31 mouse cellular contexts compared by ENCODE assay signal in genomic region chr14:101886320-101886719, GRCm38 (mm10).
A peak's percentile ranks its signal among the peaks of the same experiment; 100 is the strongest.
DNase-seq lines count a peak whose midpoint lies in the region; ATAC-seq lines count a peak whose summit lies in the region.
"Had no signal": no experiment of that assay in that cellular context is flagged by ENCODE, and none has a peak within 500 bp of the region (broad histone marks: within the 10 kb centered on the region; RNA-seq: fewer than 3 reads in every experiment).

No protein-coding gene starts in this region.

- peak overlapping the region; percentile 66 for H3K9ac ChIP-seq in heart, embryonic 15.5 days
- H3K9ac ChIP-seq: embryonic facial prominence, embryonic 15.5 days; forebrain, embryonic 13.5 days; hindbrain, embryonic 15.5 days; liver, embryonic 12.5 days; liver, postnatal 0 days; midbrain, embryonic 12.5 days; neural tube, embryonic 12.5 days had no signal

- H3K27me3 ChIP-seq in heart, embryonic 10.5 days (ENCODE audit: insufficient read depth, poor library complexity, severe bottlenecking) = no peaks in the 10 kb centered on the region
- H3K27me3 ChIP-seq in megakaryocyte, embryonic 14.5 days (replicated peaks) = no peaks in the 10 kb centered on the region
- H3K27me3 ChIP-seq in heart, embryonic 15.5 days = no peaks in the 10 kb centered on the region
- H3K27me3 ChIP-seq: embryonic facial prominence, embryonic 15.5 days; forebrain, embryonic 13.5 days; hindbrain, embryonic 15.5 days; liver, embryonic 12.5 days; midbrain, embryonic 12.5 days; neural tube, embryonic 12.5 days had no signal

- DNase-seq in heart, embryonic 10.5 days (ENCODE audit: low spot score) = no peak
- no peak for DNase-seq in heart, postnatal 14 days
- no peak for DNase-seq in layer of hippocampus, adult 8-10 months (ENCODE audit: low spot score in 2 of 2)
- no peak for DNase-seq in thymus, postnatal 10 days (ENCODE audit: low spot score in 2 of 2)
- DNase-seq: adrenal gland, postnatal 25 days; B cell, adult 2 months; cerebellum, adult 11-12 months; cerebellum, postnatal 10 days; gastrocnemius, postnatal 14 days; kidney, adult 8-10 months; kidney, postnatal 14 days; left cerebral cortex, postnatal 4 days; liver, postnatal 0 days; lung, postnatal 14 days; right cerebral cortex, adult 18-20 months; spleen, adult 18-20 months; thymus, adult 18-20 months; thymus, postnatal 36 days had no signal

- peak overlapping the region; percentile 61 for H3K4me2 ChIP-seq in heart, embryonic 15.5 days
- H3K4me2 ChIP-seq: embryonic facial prominence, embryonic 15.5 days; forebrain, embryonic 13.5 days; hindbrain, embryonic 15.5 days; liver, embryonic 12.5 days; midbrain, embryonic 12.5 days; neural tube, embryonic 12.5 days had no signal

- peak overlapping the region; percentile 75; the same call in 1 of the 2 replicates for H3K27ac ChIP-seq in heart, embryonic 10.5 days
- H3K27ac ChIP-seq in heart, embryonic 15.5 days = peak overlapping the region; percentile 91
- H3K27ac ChIP-seq: embryonic facial prominence, embryonic 10.5 days; embryonic facial prominence, embryonic 15.5 days; forebrain, embryonic 13.5 days; hindbrain, embryonic 10.5 days; hindbrain, embryonic 15.5 days; liver, embryonic 12.5 days; midbrain, embryonic 12.5 days; neural tube, embryonic 12.5 days had no signal

- H3K4me3 ChIP-seq in heart, embryonic 10.5 days = peak overlapping the region; percentile 63
- peak overlapping the region; percentile 47 for H3K4me3 ChIP-seq in megakaryocyte, embryonic 14.5 days (replicated peaks)
- H3K4me3 ChIP-seq in heart, embryonic 15.5 days = peak overlapping the region; percentile 53
- H3K4me3 ChIP-seq: embryonic facial prominence, embryonic 10.5 days; embryonic facial prominence, embryonic 15.5 days; forebrain, embryonic 13.5 days; hindbrain, embryonic 10.5 days; hindbrain, embryonic 15.5 days; liver, embryonic 12.5 days; midbrain, embryonic 12.5 days; myocyte; neural tube, embryonic 12.5 days had no signal

- H3K9me3 ChIP-seq in heart, embryonic 10.5 days = no peaks in the 10 kb centered on the region
- H3K9me3 ChIP-seq in megakaryocyte, embryonic 14.5 days = peaks cover 11% of the 10 kb centered on the region
- H3K9me3 ChIP-seq in heart, embryonic 15.5 days (replicated peaks) = no peaks in the 10 kb centered on the region
- H3K9me3 ChIP-seq: embryonic facial prominence, embryonic 10.5 days; embryonic facial prominence, embryonic 15.5 days; forebrain, embryonic 13.5 days; hindbrain, embryonic 10.5 days; hindbrain, embryonic 15.5 days; liver, embryonic 12.5 days; midbrain, embryonic 12.5 days had no signal

- H3K4me1 ChIP-seq in heart, embryonic 10.5 days = peaks cover 21% of the 10 kb centered on the region
- peaks cover 8% of the 10 kb centered on the region; the same call in 1 of the 2 replicates for H3K4me1 ChIP-seq in megakaryocyte, embryonic 14.5 days
- H3K4me1 ChIP-seq in heart, embryonic 15.5 days (replicated peaks) = peaks cover 18% of the 10 kb centered on the region
- H3K4me1 ChIP-seq: embryonic facial prominence, embryonic 15.5 days; forebrain, embryonic 13.5 days; hindbrain, embryonic 10.5 days; hindbrain, embryonic 15.5 days; midbrain, embryonic 12.5 days; neural tube, embryonic 12.5 days had no signal

- 84% methylated on average over 10 of the region's 10 CpGs for WGBS in heart, embryonic 10.5 days
- WGBS in heart, embryonic 15.5 days = 49% methylated on average over 10 of the region's 10 CpGs

- ATAC-seq in megakaryocyte, adult 5-6 weeks (ENCODE audit: poor library complexity, severe bottlenecking) = no peak
- peak; percentile 73 for ATAC-seq in heart, embryonic 15.5 days (replicated peaks; ENCODE audit: insufficient number of reproducible peaks, insufficient read depth, low FRiP score, low read depth)
- ATAC-seq: forebrain, embryonic 13.5 days; inflammation-experienced regulatory T-cells, adult 6 months; liver, embryonic 12.5 days; liver, postnatal 0 days had no signal

- intact Hi-C loops in heart, postnatal 14 days (cut with DNase I) = loop anchor here (2.0 kb wide), 1 partner anchor 44 kb away; no protein-coding TSS in a partner anchor

- H3K36me3 ChIP-seq in heart, embryonic 10.5 days = peaks cover 17% of the 10 kb centered on the region
- no peaks in the 10 kb centered on the region for H3K36me3 ChIP-seq in megakaryocyte, embryonic 14.5 days (replicated peaks; ENCODE audit: low read length)
- peaks cover 6% of the 10 kb centered on the region; the same call in 1 of the 2 replicates for H3K36me3 ChIP-seq in heart, embryonic 15.5 days
- H3K36me3 ChIP-seq: embryonic facial prominence, embryonic 10.5 days; hindbrain, embryonic 10.5 days; hindbrain, embryonic 15.5 days; midbrain, embryonic 12.5 days; neural tube, embryonic 12.5 days had no signal
